Mouse (Mus musculus) MEL (cell line): ENCODE measurements at regions not wholly inside any gene's neighbourhood (a gene's known extent, or its start where the extent isn't known, plus 50 kb on each side); places are given as distances from the start of the nearest gene placed in this dataset.

Source experiments
- DNase-seq: peaks from one replicate; pipeline ENCODE4 v3.0.0; 2011; ENCODE audit warnings: low read depth, low spot score
- H3K27ac ChIP-seq: 2 replicates; pipeline ENCODE4 v1.5.1; 2012; ENCODE audit warnings: low read depth, mild to moderate bottlenecking, control low read depth, low read length, moderate library complexity; ENCODE audit not compliant: control insufficient read depth
- H3K27me3 ChIP-seq, 2 experiments: fragments of 150-350 bp in 1 of 2; sonication (generic) in 1 of 2; 2 replicates each; pipeline ENCODE4 v1.6.1; 2012; ENCODE audit warnings: low read length in 2 of 2, mild to moderate bottlenecking in 2 of 2, improper control_type of control experiment in 1 of 2, moderate library complexity in 1 of 2; ENCODE audit not compliant: insufficient read depth in 2 of 2, control insufficient read depth in 1 of 2
- H3K36me3 ChIP-seq, 2 experiments: 2 replicates each; pipeline ENCODE4 v1.6.1; 2012 to 2014; ENCODE audit warnings: low read length in 2 of 2, improper control_type of control experiment in 1 of 2, inconsistent platforms in 1 of 2, mild to moderate bottlenecking in 1 of 2; ENCODE audit not compliant: insufficient read depth in 2 of 2, control insufficient read depth in 1 of 2
- H3K4me1 ChIP-seq, 2 experiments: fragments of 150-350 bp in 1 of 2; sonication (generic) in 1 of 2; 2 replicates each; pipeline ENCODE4 v1.6.1; 2012; ENCODE audit warnings: low read length in 2 of 2, improper control_type of control experiment in 1 of 2, mild to moderate bottlenecking in 1 of 2; ENCODE audit not compliant: insufficient read depth in 2 of 2, control insufficient read depth in 1 of 2
- H3K4me3 ChIP-seq, 2 experiments: fragments of 150-350 bp in 1 of 2; sonication (generic) in 1 of 2; 2 replicates each; pipeline ENCODE4 v1.5.1; 2012; ENCODE audit warnings: low read depth in 2 of 2, low read length in 2 of 2, mild to moderate bottlenecking in 2 of 2, moderate library complexity in 2 of 2, control low read depth in 1 of 2, improper control_type of control experiment in 1 of 2; ENCODE audit not compliant: control insufficient read depth in 1 of 2, insufficient read depth in 1 of 2
- H3K79me2 ChIP-seq: 2 replicates; pipeline ENCODE4 v1.6.1; 2012; ENCODE audit warnings: mild to moderate bottlenecking, low read length, moderate library complexity; ENCODE audit not compliant: control insufficient read depth, poor library complexity, insufficient read depth
- H3K9ac ChIP-seq: 2 replicates; pipeline ENCODE4 v1.6.1; 2012; ENCODE audit warnings: low read depth, mild to moderate bottlenecking, control low read depth, low read length, moderate library complexity; ENCODE audit not compliant: control insufficient read depth, poor library complexity, severe bottlenecking
- H3K9me3 ChIP-seq: fragments of 150-350 bp; sonication (generic); replicated peaks from 2 replicates; pipeline ENCODE4 v1.6.1; 2012; ENCODE audit warnings: mild to moderate bottlenecking, low read length, improper control_type of control experiment, moderate library complexity; ENCODE audit not compliant: insufficient read depth
- BHLHE40 ChIP-seq: IDR thresholded peaks from 2 replicates; pipeline ENCODE4 v1.6.1; 2012; ENCODE audit warnings: low read depth, mild to moderate bottlenecking, inconsistent platforms, low read length, improper control_type of control experiment, borderline replicate concordance
- CHD2 ChIP-seq: IDR thresholded peaks from 2 replicates; pipeline ENCODE4 v1.6.1; 2011; ENCODE audit warnings: low read length, improper control_type of control experiment
- CTCF ChIP-seq, 3 experiments: IDR thresholded peaks in 2 of 3; conservative IDR thresholded peaks in 1 of 3; 2 replicates each; pipeline ENCODE4 v1.5.1; 2011 to 2012; ENCODE audit warnings: low read length in 3 of 3, low read depth in 2 of 3, mild to moderate bottlenecking in 2 of 3, improper control_type of control experiment in 1 of 3, inconsistent platforms in 1 of 3, mixed read lengths in 1 of 3, moderate library complexity in 1 of 3; ENCODE audit not compliant: control insufficient read depth in 1 of 3, insufficient read depth in 1 of 3, poor library complexity in 1 of 3, severe bottlenecking in 1 of 3
- E2F4 ChIP-seq: IDR thresholded peaks from 2 replicates; pipeline ENCODE4 v1.6.1; 2011; ENCODE audit warnings: low read depth, low read length, improper control_type of control experiment, borderline replicate concordance
- ELF1 ChIP-seq: IDR thresholded peaks from 2 replicates; pipeline ENCODE4 v1.6.1; 2014; ENCODE audit warnings: low read depth, mild to moderate bottlenecking, inconsistent platforms, low read length, improper control_type of control experiment, moderate library complexity
- EP300 ChIP-seq, 2 experiments: IDR thresholded peaks; 2 replicates each; pipeline ENCODE4 v1.6.1; 2011; ENCODE audit warnings: improper control_type of control experiment in 2 of 2, low read length in 2 of 2, low read depth in 1 of 2, mild to moderate bottlenecking in 1 of 2
- ETS1 ChIP-seq: IDR thresholded peaks from 2 replicates; pipeline ENCODE4 v1.6.1; 2012; ENCODE audit warnings: low read depth, mild to moderate bottlenecking, inconsistent platforms, low read length, improper control_type of control experiment, moderate library complexity
- HCFC1 ChIP-seq: IDR thresholded peaks from 2 replicates; pipeline ENCODE4 v1.6.1; 2012; ENCODE audit warnings: low read depth, mild to moderate bottlenecking, inconsistent platforms, low read length, improper control_type of control experiment, moderate library complexity
- JUND ChIP-seq: IDR thresholded peaks from 2 replicates; pipeline ENCODE4 v1.6.1; 2011; ENCODE audit warnings: low read depth, mild to moderate bottlenecking, improper control_type of control experiment, low read length
- MAFK ChIP-seq: IDR thresholded peaks from 2 replicates; pipeline ENCODE4 v1.6.1; 2011; ENCODE audit warnings: low read depth, mild to moderate bottlenecking, low read length, improper control_type of control experiment, borderline replicate concordance
- MAX ChIP-seq: IDR thresholded peaks from 2 replicates; pipeline ENCODE4 v1.6.1; 2011; ENCODE audit warnings: low read length, improper control_type of control experiment
- MAZ ChIP-seq: IDR thresholded peaks from 2 replicates; pipeline ENCODE4 v1.6.1; 2012; ENCODE audit warnings: low read depth, mild to moderate bottlenecking, inconsistent platforms, low read length, improper control_type of control experiment
- MEF2A ChIP-seq: IDR thresholded peaks from 2 replicates; pipeline ENCODE4 v1.6.1; 2014; ENCODE audit warnings: low read depth, mild to moderate bottlenecking, inconsistent platforms, low read length, improper control_type of control experiment; ENCODE audit not compliant: poor library complexity, insufficient replicate concordance, severe bottlenecking; ENCODE audit errors: extremely low read depth
- MXI1 ChIP-seq: IDR thresholded peaks from 2 replicates; pipeline ENCODE4 v1.6.1; 2011; ENCODE audit warnings: mild to moderate bottlenecking, low read depth, low read length, improper control_type of control experiment
- MYB ChIP-seq: IDR thresholded peaks from 2 replicates; pipeline ENCODE4 v1.6.1; 2011; ENCODE audit warnings: mild to moderate bottlenecking, low read depth, low read length, improper control_type of control experiment
- MYC ChIP-seq: IDR thresholded peaks from 2 replicates; pipeline ENCODE4 v1.6.1; 2011; ENCODE audit warnings: low read depth, mild to moderate bottlenecking, low read length, improper control_type of control experiment, moderate library complexity
- NRF1 ChIP-seq: IDR thresholded peaks from 2 replicates; pipeline ENCODE4 v1.6.1; 2014; ENCODE audit warnings: low read depth, mild to moderate bottlenecking, inconsistent platforms, low read length, improper control_type of control experiment, moderate library complexity; ENCODE audit not compliant: poor library complexity, insufficient read depth, severe bottlenecking
- RAD21 ChIP-seq: IDR thresholded peaks from 2 replicates; pipeline ENCODE4 v1.6.1; 2011; ENCODE audit warnings: mild to moderate bottlenecking, low read depth, low read length, improper control_type of control experiment
- RCOR1 ChIP-seq: IDR thresholded peaks from 2 replicates; pipeline ENCODE4 v1.6.1; 2012; ENCODE audit warnings: low read depth, mild to moderate bottlenecking, inconsistent platforms, low read length, improper control_type of control experiment
- SMC3 ChIP-seq: IDR thresholded peaks from 2 replicates; pipeline ENCODE4 v1.6.1; 2011; ENCODE audit warnings: low read depth, low read length, improper control_type of control experiment
- TAL1 ChIP-seq: IDR thresholded peaks from 2 replicates; pipeline ENCODE4 v1.6.1; 2012; ENCODE audit warnings: mild to moderate bottlenecking, inconsistent platforms, low read length, moderate library complexity, mixed read lengths
- TBP ChIP-seq: IDR thresholded peaks from 2 replicates; pipeline ENCODE4 v1.8.0; 2011; ENCODE audit warnings: low read depth, low read length, improper control_type of control experiment
- TCF12 ChIP-seq: IDR thresholded peaks from 2 replicates; pipeline ENCODE4 v1.6.1; 2014; ENCODE audit warnings: low read depth, mild to moderate bottlenecking, inconsistent platforms, low read length, improper control_type of control experiment, moderate library complexity
- UBTF ChIP-seq: IDR thresholded peaks from 2 replicates; pipeline ENCODE4 v1.6.1; 2012; ENCODE audit warnings: low read depth, mild to moderate bottlenecking, inconsistent platforms, low read length, improper control_type of control experiment, moderate library complexity, borderline replicate concordance; ENCODE audit not compliant: insufficient read depth
- USF1 ChIP-seq: IDR thresholded peaks from 2 replicates; pipeline ENCODE4 v1.6.1; 2014; ENCODE audit warnings: low read depth, mild to moderate bottlenecking, inconsistent platforms, low read length, improper control_type of control experiment, moderate library complexity
- USF2 ChIP-seq, 2 experiments: IDR thresholded peaks; 2 replicates each; pipeline ENCODE4 v1.6.1; 2011 to 2012; ENCODE audit warnings: improper control_type of control experiment in 2 of 2, low read length in 2 of 2, borderline replicate concordance in 1 of 2, inconsistent platforms in 1 of 2, low read depth in 1 of 2, mild to moderate bottlenecking in 1 of 2; ENCODE audit not compliant: insufficient read depth in 1 of 2
- ZC3H11A ChIP-seq: IDR thresholded peaks from 2 replicates; pipeline ENCODE4 v1.6.1; 2012; ENCODE audit warnings: low read depth, mild to moderate bottlenecking, inconsistent platforms, low read length, improper control_type of control experiment
- ZMIZ1 ChIP-seq: IDR thresholded peaks from 2 replicates; pipeline ENCODE4 v1.6.1; 2012; ENCODE audit warnings: low read depth, mild to moderate bottlenecking, inconsistent platforms, low read length, improper control_type of control experiment, moderate library complexity
- ZNF384 ChIP-seq: IDR thresholded peaks from 2 replicates; pipeline ENCODE4 v1.6.1; 2012; ENCODE audit warnings: low read depth, mild to moderate bottlenecking, inconsistent platforms, low read length, improper control_type of control experiment

- H3K4me3 ChIP-seq = no peak overlapping the region
- H3K36me3 ChIP-seq = no peaks in the 10 kb centered on the region
- DNase-seq = peak; percentile 69
- H3K27me3 ChIP-seq = no peaks in the 10 kb centered on the region; a peak in 3 of 4 replicates
- no peak overlapping the region for H3K9ac ChIP-seq
- H3K79me2 ChIP-seq = no peaks in the 10 kb centered on the region
- no peak overlapping the region for H3K27ac ChIP-seq
- no peaks in the 10 kb centered on the region; a peak in 1 of 4 replicates for H3K4me1 ChIP-seq
- TF ChIP-seq MAZ (no peak), SMC3 (peak; percentile 43), RAD21 (peak; percentile 67), ZMIZ1 (no peak), EP300 (IDR thresholded peaks at IDR 0.05; ENCODE audit: low read depth in 1 of 2, low read length in 2 of 2) (no peak), ZC3H11A (peak; percentile 36; the same call in 1 of the 2 replicates), CTCF (IDR thresholded peaks at IDR 0.05 in 2 of 3, conservative IDR thresholded peaks at IDR 0.05 in 1 of 3; ENCODE audit: control insufficient read depth in 1 of 3, insufficient read depth in 1 of 3, low read depth in 2 of 3, low read length in 3 of 3, poor library complexity in 1 of 3, severe bottlenecking in 1 of 3) (peak; percentile 48 to 68 (median 62); a peak in 5 of 6 replicates)
- no peaks in the 10 kb centered on the region for H3K9me3 ChIP-seq
Observed at GRCm38 (mm10) chr10:18910898-18911297, 66.1 kb downstream of the Perp start.

- Histone ChIP-seq H3K27me3 (peaks cover 4 to 5% of the 10 kb centered on the region in 2 experiments; a peak in 3 of 4 replicates), H3K4me1 (no peaks in the 10 kb centered on the region), H3K4me3 (no peak overlapping the region), H3K27ac (no peak overlapping the region), H3K9ac (no peak overlapping the region), H3K9me3 (no peaks in the 10 kb centered on the region), H3K79me2 (no peaks in the 10 kb centered on the region), H3K36me3 (no peaks in the 10 kb centered on the region)
- DNase-seq = peak; percentile 47
- TF ChIP-seq MYC = no peak
- peak; percentile 68 for TF ChIP-seq ZC3H11A
- TF ChIP-seq HCFC1 = no peak
- no peak for TF ChIP-seq NRF1
- no peak for TF ChIP-seq USF1
- TF ChIP-seq USF2 (IDR thresholded peaks at IDR 0.05; ENCODE audit: borderline replicate concordance in 1 of 2, insufficient read depth in 1 of 2, low read depth in 1 of 2, low read length in 2 of 2) = no peak
- TF ChIP-seq UBTF = no peak
- TF ChIP-seq TBP = no peak
- peak; percentile 78 for TF ChIP-seq SMC3
- no peak for TF ChIP-seq E2F4
- no peak for TF ChIP-seq MYB
- no peak for TF ChIP-seq RCOR1
- TF ChIP-seq TCF12 = no peak
- TF ChIP-seq MXI1 = no peak
- TF ChIP-seq ZMIZ1 = no peak
- no peak for TF ChIP-seq MEF2A
- TF ChIP-seq BHLHE40 = no peak
- TF ChIP-seq ETS1 = no peak
- TF ChIP-seq ZNF384 = no peak
- TF ChIP-seq JUND = no peak
- no peak for TF ChIP-seq EP300 (IDR thresholded peaks at IDR 0.05; ENCODE audit: low read depth in 1 of 2, low read length in 2 of 2)
- peak; percentile 71 for TF ChIP-seq CHD2
- TF ChIP-seq CTCF (IDR thresholded peaks at IDR 0.05 in 2 of 3, conservative IDR thresholded peaks at IDR 0.05 in 1 of 3; ENCODE audit: control insufficient read depth in 1 of 3, insufficient read depth in 1 of 3, low read depth in 2 of 3, low read length in 3 of 3, poor library complexity in 1 of 3, severe bottlenecking in 1 of 3) = peak; percentile 23 to 70 (median 27); a peak in 5 of 6 replicates
- TF ChIP-seq MAFK = no peak
- no peak for TF ChIP-seq ELF1
- no peak for TF ChIP-seq TAL1
- no peak for TF ChIP-seq MAX
- TF ChIP-seq RAD21 = peak; percentile 74
Observed at GRCm38 (mm10) chr10:18917120-18917616, 72.3 kb downstream of the Perp start.
